Mouse (Mus musculus) left cerebral cortex, postnatal 14 days (tissue): ENCODE data around the gene Dnph1. TPM values are rescaled to one million over a fixed set of nuclear protein-coding genes. Genes with fewer than 3 reads are reported as not detected.
A peak's percentile ranks its signal among the peaks of the same experiment; 100 is the strongest.
"Not testable (repeated sequence)": the region's sequence is repeated elsewhere in the genome, so short reads cannot be mapped to it uniquely, and the experiment has no call there.

ENCODE experiments used
- DNase-seq, 2 experiments: peaks; one replicate each; pipeline ENCODE4 v3.0.0; 2021 to 2022; ENCODE audit warnings: low spot score in 2 of 2, mixed read lengths in 1 of 2
- intact Hi-C: fragments of 180-260 bp; cut with DNase I; formaldehyde crosslinking; loops from one replicate; pipeline ENCODE4 v1.15.1; 2025
- total RNA-seq, 2 experiments: library from RNA; stranded (reverse); gene quantifications; 2 replicates each; pipeline ENCODE4 v1.2.3; 2021

Gene Dnph1
- total RNA-seq, 2 experiments from 2014 or later = 5.2 to 5.3 TPM

- intact Hi-C loops, DNase-seq: not testable (repeated sequence)
Observed at GRCm38 (mm10) chr17:46496081-46496480, 430 bp upstream of the Dnph1 start.

- DNase-seq = no peak
- intact Hi-C loops = no loop called here
Observed at GRCm38 (mm10) chr17:46497956-46498355, 1.4 kb downstream of the Dnph1 start.

DNA sequence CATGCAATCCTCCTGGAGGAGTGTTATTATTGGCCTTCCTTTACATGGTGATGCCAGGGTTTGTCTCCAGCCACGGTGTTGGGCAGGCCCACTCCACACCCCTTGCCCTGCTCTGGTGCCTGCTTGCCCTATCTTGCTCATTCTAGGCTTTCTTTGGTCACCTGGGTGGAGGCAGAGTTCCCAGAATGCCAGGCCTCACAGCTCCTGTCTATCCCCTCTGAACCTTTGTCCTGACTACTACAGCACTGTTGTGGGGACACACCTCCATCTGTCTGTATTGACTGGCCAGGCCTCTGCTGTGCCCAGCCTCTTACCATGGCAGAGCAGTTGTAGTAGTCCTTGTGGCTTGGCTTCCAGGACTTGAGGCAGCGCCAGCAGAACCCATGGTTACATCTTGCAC, 6.3 kb downstream of the Dnph1 start:
- intact Hi-C loops = no loop called here
- DNase-seq = no peak

DNA sequence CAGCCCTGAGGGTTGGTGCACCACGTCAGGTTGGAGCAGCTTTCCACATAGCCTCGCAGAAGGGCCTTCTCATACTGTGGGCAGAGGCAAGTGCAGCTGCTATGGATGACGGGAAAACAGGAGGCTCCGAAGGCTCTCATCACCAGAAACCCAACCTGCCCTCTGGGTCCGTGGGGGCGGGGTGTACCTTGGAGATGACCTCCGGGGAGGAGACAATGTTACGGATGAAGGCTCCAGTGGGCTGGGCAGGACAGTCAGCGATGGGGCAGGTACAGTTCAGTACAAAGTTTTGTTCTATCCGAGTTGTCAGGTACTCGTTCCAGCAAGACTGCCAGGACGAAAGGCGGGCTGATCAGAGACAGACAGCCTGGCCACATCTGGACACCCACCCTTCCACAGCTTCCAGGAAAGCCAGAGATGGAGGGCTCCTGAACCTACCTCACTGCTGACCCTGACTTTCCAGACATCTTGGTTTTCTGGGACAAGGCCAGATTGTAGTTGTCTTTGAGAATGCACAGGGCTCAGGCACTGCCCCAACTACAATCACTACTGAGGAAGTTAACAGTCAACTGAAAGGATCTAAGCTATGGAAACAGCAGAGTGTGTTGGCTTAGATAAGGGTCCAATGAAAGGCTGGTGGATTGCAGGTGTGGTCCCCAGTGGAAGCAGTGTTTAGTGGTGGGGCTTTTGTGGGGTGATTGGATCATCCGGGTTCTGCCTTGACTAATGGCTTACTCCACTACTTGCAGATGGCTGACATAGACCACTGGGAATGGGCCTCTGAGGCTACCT, 7.5 kb downstream of the Dnph1 start:
- intact Hi-C loops = no loop called here
- no peak for DNase-seq

DNA sequence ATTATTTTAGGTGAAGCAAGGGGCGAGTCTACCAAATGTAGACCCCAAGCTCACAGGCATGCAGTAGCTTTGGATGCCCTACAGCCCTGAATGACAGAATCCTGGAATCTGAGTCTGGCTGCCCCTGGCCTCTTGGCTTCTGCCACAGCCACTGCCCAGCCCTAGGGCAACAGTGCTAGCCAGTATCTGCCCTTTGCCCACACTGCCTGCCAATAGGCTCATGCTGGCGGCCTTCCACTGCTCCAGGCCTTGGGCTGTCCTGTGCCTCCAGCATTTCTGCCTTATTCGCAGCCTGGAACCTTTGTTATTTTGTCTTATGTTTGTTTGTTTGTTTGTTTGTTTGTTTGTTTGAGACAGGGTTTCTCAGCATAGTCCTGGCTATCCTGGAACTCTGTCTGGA, 9.1 kb downstream of the Dnph1 start:
- no peak for DNase-seq
- intact Hi-C loops = no loop called here

GRCm38 (mm10) chr17:46511059-46511710, 14.7 kb downstream of the Dnph1 start:
- DNase-seq = no peak
- intact Hi-C loops = no loop called here

DNA sequence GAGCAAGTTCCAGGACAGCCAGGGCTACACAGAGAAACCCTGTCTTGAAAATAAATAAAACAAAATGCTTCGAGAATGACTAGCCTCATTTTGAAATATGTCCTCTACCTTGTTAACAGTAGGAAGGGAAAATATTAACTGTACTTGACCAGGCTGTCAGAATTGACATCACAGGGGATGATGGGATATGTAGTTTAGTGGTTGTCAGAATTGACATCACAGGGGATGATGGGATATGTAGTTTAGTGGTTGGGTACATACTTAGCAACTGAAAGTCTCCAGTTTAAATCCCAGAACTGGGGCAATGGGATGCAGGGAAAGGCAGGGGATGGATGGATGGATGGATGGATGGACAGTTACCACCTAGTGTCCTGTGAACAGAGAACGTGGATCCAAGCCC, 16.8 kb downstream of the Dnph1 start:
- intact Hi-C loops = no loop called here

DNA sequence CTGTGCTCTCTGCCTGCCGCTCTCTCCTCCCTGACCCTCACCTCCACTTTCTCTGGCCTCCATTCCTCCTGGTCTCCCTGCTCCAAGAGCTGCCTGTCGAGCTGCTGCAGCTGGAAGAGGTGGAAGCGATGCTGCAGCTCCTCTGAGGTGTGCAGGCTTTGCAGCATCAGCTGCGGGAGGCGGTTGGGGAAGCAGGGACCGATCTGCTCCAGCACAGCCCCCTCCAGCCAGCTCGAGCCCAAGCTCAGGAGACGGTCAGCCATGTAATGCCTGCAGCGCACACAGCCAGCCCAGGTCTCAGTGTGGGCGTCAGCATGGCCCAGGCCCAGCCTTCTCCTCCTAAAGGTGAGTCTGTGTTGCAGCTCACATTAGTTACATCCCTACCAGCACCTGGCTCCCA, 23.5 kb downstream of the Dnph1 start:
- no peak for DNase-seq
- intact Hi-C loops = no loop called here

More for the DNA sequence above, 16.8 kb downstream of the Dnph1 start:
- DNase-seq = no peak

DNA sequence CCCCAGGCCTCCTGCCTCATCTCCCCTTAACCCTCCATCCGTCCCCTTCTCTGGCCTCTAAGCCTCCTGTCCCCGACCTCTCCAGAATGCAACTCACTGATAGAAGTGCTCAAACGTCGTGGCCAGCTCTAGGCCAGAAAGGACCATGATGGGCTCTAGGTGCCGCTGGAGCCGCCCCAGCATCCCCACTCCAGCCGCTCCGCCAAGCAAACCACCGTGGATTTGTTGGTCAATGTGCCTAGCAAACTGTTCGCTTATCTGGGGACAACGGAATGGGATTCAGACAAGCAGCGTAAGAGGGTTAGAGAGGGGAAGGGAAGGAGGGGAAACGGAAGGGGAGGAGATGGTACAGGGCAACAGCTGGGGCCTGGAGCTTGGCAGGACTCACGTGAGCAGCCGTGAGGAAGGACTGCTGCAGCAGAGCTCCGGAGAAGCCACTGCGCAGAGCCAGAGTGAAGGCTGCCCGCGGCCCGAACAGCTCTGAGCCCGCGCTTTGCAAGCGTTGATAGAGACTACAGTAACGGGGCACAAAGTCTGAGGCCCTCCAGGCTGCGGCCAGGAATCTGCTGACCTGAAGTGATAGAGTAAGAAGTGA, 24.0 kb downstream of the Dnph1 start:
- intact Hi-C loops = no loop called here
- no peak for DNase-seq

GRCm38 (mm10) chr17:46521174-46521573, 24.7 kb downstream of the Dnph1 start:
- intact Hi-C loops = no loop called here
- DNase-seq = no peak

- no peak for DNase-seq
- intact Hi-C loops = no loop called here
Observed at GRCm38 (mm10) chr17:46521963-46522668, 25.6 kb downstream of the Dnph1 start.

DNA sequence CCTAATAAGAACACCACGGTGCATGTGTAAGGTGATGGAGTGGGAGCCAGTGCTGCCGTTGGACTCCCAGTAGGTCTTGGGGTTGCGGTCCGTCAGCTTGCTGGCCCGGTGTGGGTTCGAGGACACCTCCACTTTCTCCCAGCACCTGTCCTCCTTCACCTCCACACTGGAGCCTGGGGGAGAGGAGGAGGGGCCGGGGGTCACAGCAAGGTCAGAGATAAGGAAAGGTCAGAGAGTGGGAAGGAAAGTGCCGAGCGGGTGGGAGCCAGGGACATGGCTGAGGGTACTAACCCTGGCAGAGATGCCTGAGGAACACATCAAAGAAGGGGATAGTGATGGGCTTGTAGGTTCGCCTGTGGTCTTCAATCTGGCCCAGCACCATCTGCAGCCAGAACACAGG, 28.6 kb downstream of the Dnph1 start:
- intact Hi-C loops = loop anchor here (5.0 kb wide), 1 partner anchor 112 kb away; no protein-coding TSS in a partner anchor

GRCm38 (mm10) chr17:46525579-46526307, 29.2 kb downstream of the Dnph1 start:
- intact Hi-C loops = loop anchor here (5.0 kb wide), 1 partner anchor 112 kb away; no protein-coding TSS in a partner anchor
- DNase-seq = peak; percentile 69 to 75

More for the DNA sequence above, 28.6 kb downstream of the Dnph1 start:
- no peak for DNase-seq

DNA sequence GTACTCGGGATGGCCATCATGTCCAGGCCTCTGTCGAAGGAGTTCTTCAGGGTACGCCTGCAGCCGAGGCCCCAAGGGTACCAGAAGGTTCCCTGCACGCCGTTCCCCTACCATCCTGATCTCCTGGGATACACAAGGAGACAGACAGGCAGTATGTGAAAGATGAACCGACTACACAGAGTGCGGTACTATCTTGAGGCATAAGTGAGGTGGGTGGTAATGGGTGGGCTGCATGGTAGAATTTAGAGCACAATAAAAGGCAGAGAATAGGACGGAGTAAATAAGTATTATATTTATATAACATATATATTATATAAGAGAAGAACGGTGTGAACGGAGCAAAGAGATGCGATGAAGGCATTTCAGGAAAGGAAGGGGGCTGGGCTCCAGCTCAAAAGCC, 47.1 kb downstream of the Dnph1 start:
- peak in 1 of 2 experiments; percentile 37 for DNase-seq
- intact Hi-C loops = no loop called here

DNA sequence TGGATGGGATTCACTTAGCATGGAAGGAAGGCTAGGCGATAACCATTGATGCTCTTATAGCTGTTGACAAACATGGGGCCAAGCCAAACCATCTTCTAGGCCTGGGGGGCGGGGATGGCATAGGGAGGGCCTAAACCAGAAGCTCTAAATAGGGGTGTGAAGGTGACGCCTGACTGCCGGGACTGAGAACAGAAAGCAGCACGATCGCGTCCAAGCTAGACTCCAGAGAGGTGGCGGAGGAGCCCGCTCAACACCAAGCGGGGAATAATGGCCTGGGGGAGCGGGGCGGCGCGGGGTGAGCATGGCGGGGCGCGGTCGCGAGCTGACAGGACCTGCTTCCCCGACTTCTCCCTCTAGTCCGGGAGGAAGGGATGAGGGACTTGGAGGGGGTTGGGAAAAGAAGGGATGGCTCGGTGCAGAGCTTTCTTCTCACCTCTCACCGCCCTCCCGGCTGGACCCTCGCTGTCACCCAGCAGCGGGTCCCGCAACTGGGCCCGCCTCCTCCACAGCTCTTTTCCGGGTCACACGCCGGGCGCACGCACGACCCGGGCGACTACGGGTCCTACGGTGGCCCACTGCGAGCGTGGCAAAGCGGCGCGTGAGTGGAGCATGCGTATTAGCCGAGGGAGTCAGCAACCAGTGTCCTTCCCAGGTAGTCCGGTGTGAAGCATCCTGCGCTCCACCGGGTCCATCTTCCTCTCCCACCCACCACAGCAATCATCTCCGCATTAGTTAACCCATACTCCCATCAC, 49.5 kb downstream of the Dnph1 start, which contains the start of gene Cul9:
Gene Cul9, minus strand, starts transcription at position 576 of the 752 bp plus-strand sequence.
- intact Hi-C loops = loop anchor here (5.0 kb wide), 1 partner anchor 101 kb away; the partner anchor contains the start of genes Klc4 and Mrpl2
- DNase-seq = peak; percentile 78 to 90

GRCm38 (mm10) chr17:46546591-46546990, 50.1 kb downstream of the Dnph1 start:
- intact Hi-C loops = loop anchor here (5.0 kb wide), 1 partner anchor 101 kb away; the partner anchor contains the start of genes Klc4 and Mrpl2
- DNase-seq = no peak

DNA sequence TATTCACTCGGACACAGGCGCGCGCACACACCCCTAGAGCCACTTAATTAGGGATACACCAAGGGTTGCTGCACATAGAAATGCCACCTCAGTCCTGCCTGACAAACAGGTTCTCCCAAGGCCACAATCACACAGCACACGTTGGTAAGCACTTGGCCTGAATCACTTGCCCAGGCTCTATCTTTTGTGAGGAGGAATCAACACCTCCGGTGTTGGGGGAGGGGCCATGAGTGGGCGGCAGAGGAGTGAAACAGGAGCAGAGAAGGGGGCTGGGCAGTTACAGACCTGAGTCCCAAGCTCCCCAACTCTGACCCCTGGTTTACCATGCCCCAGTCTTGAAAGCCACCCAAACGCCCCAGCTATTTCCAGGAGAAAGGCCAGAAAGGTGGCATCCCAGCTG, 50.5 kb downstream of the Dnph1 start:
- intact Hi-C loops = loop anchor here (5.0 kb wide), 1 partner anchor 100 kb away; the partner anchor contains the start of genes Klc4 and Mrpl2

GRCm38 (mm10) chr17:46547923-46548322, 51.4 kb downstream of the Dnph1 start:
- intact Hi-C loops = loop anchor here (5.0 kb wide), 1 partner anchor 99 kb away; the partner anchor contains the start of genes Klc4 and Mrpl2
- DNase-seq = no peak

More for the DNA sequence above, 50.5 kb downstream of the Dnph1 start:
- DNase-seq = no peak
